9 mouse cellular contexts compared by ENCODE assay signal in the genomic region with DNA sequence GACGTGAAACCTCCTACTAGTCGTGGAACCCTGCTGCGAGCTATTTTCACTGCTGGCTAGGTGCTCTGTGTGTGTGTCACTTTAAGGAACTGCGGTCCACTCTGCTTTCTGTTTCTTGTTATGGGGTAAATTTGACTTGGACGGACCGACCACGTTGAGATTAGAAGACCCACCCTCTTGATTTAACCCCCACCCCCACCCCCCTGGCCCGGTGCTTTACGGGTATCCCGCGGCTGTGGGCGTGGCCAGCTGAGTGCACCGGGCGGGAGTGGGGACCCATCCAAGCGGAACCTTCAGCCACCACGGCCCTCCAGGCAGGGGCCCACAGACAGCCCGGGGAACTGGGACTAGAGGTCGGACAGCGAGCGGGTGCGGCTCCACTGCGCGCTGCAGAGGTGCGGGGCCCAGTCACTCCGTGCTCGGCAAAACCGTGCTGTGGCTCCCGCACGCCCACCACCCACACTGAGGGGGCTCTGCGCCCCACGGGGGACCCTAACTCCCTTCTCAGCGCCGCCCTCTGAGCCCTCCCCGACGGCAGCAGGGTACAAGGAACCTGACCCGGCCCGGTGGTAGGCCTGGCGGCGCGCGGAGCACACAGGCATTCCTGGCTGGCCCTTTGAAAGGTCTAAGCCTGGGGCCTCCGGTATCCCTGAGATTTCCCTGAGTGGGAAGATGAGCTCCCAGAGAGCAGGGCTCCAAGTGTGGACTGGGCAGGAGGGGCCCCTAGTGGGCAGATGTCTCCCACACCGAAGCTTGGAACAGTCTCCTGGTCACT. TPM values are rescaled to one million over a fixed set of nuclear protein-coding genes. Genes with fewer than 3 reads are reported as not detected.
DNase-seq lines count a peak whose midpoint lies in the region; ATAC-seq and TF ChIP-seq lines count a peak whose summit lies in the region.
"Had no signal": no experiment of that assay in that cellular context is flagged by ENCODE, and none has a peak within 500 bp of the region (broad histone marks: within the 10 kb centered on the region; RNA-seq: fewer than 3 reads in every experiment).

No protein-coding gene starts in this region.

- peak; percentile 43 for DNase-seq in layer of hippocampus, adult 9-11 months
- no peak for DNase-seq in layer of hippocampus, adult 9-10 months (ENCODE audit: low spot score)
- DNase-seq in embryo, embryonic 10.5 days (ENCODE audit: low spot score) = peak; percentile 33
- DNase-seq in heart, adult 2 months = peak; percentile 73 to 76
- peak; percentile 66 for DNase-seq in kidney, adult 11 months
- DNase-seq in liver, embryonic 13.5 days = no peak
- DNase-seq in stomach, postnatal 0 days (ENCODE audit: low spot score) = peak; percentile 74

- WGBS in heart, adult 2 months = 12% methylated on average over 43 of the region's 43 CpGs
- WGBS in liver, embryonic 13.5 days (ENCODE audit: insufficient replicate concordance) = 16% methylated on average over 43 of the region's 43 CpGs
- whole genome bisulfite sequencing in stomach, postnatal 0 days = 13% methylated on average over 37 of the region's 43 CpGs

- peak overlapping the region; percentile 69 for H3K4me2 ChIP-seq in liver, embryonic 13.5 days
- peak overlapping the region; percentile 82 for H3K4me2 ChIP-seq in stomach, postnatal 0 days (replicated peaks; ENCODE audit: low read depth)

- 0 out of 2 replicates have a peak, but pooled peaks cover 2% of the 10 kb centered on the region for H3K36me3 ChIP-seq in heart, adult 2 months (ENCODE audit: control insufficient read depth, insufficient read depth, low read length)
- H3K36me3 ChIP-seq in liver, embryonic 13.5 days = no peaks in the 10 kb centered on the region
- H3K36me3 ChIP-seq in stomach, postnatal 0 days (ENCODE audit: control insufficient read depth, insufficient read depth, low read length) = no peaks in the 10 kb centered on the region

- H3K79me2 ChIP-seq in heart, adult 2 months (replicated peaks; ENCODE audit: control insufficient read depth, insufficient read depth, low read length) = no peaks in the 10 kb centered on the region; the same call in 1 of the 2 replicates

- intact Hi-C loops in heart, adult 2 months (cut with DNase I) = no loop called here

- peak overlapping the region; percentile 68 for H3K4me3 ChIP-seq in heart, adult 2 months
- H3K4me3 ChIP-seq in liver, embryonic 13.5 days (replicated peaks) = peak overlapping the region; percentile 57
- peak overlapping the region; percentile 61 for H3K4me3 ChIP-seq in stomach, postnatal 0 days (ENCODE audit: low read depth, low read length)

- no peaks in the 10 kb centered on the region for H3K27me3 ChIP-seq in heart, adult 2 months (ENCODE audit: control insufficient read depth, insufficient read depth, low read length)
- no peaks in the 10 kb centered on the region for H3K27me3 ChIP-seq in liver, embryonic 13.5 days
- H3K27me3 ChIP-seq in stomach, postnatal 0 days (ENCODE audit: control insufficient read depth, insufficient read depth, low read length) = no peaks in the 10 kb centered on the region
- H3K27me3 ChIP-seq: CH12.LX had no signal

- no peak for TF ChIP-seq POLR2A in heart, adult 2 months (IDR thresholded peaks at IDR 0.05; ENCODE audit: insufficient read depth, low read depth, low read length)

- ATAC-seq in liver, embryonic 13.5 days (ENCODE audit: low read depth) = peak; percentile 55
- ATAC-seq in monocyte, adult 5-6 weeks (replicated peaks; ENCODE audit: insufficient number of reproducible peaks, low FRiP score, low TSS enrichment, poor library complexity, severe bottlenecking) = peak; percentile 66
- ATAC-seq in stomach, postnatal 0 days (ENCODE audit: low FRiP score, low TSS enrichment) = peak; percentile 79

- no peak for TF ChIP-seq EP300 in heart, adult 2 months (IDR thresholded peaks at IDR 0.05; ENCODE audit: insufficient read depth, low read depth, low read length)
- no peak for TF ChIP-seq EP300 in stomach, postnatal 0 days (optimal IDR thresholded peaks at IDR 0.05)

- H3K9ac ChIP-seq in heart, adult 2 months (ENCODE audit: low read depth, low read length) = peak overlapping the region; percentile 94
- H3K9ac ChIP-seq in liver, embryonic 13.5 days = peak overlapping the region; percentile 55; the same call in 1 of the 2 replicates
- peak overlapping the region; percentile 79 for H3K9ac ChIP-seq in stomach, postnatal 0 days (ENCODE audit: low read length)

- H3K4me1 ChIP-seq in heart, adult 2 months (ENCODE audit: control insufficient read depth, insufficient read depth, low read length) = peaks cover 1% of the 10 kb centered on the region
- H3K4me1 ChIP-seq in liver, embryonic 13.5 days (replicated peaks) = peaks cover 18% of the 10 kb centered on the region
- no peaks in the 10 kb centered on the region for H3K4me1 ChIP-seq in stomach, postnatal 0 days (replicated peaks; ENCODE audit: control insufficient read depth, insufficient read depth)

- TF ChIP-seq CTCF in heart, adult 2 months (IDR thresholded peaks at IDR 0.05) = peak; percentile 39
- TF ChIP-seq CTCF in stomach, postnatal 0 days (IDR thresholded peaks at IDR 0.05; ENCODE audit: low read depth) = peak; percentile 53

- H3K9me3 ChIP-seq in liver, embryonic 13.5 days (replicated peaks) = no peaks in the 10 kb centered on the region
- no peaks in the 10 kb centered on the region for H3K9me3 ChIP-seq in stomach, postnatal 0 days (ENCODE audit: control insufficient read depth, low read length)

- H3K27ac ChIP-seq in heart, adult 2 months = peak overlapping the region; percentile 70
- H3K27ac ChIP-seq in liver, embryonic 13.5 days = peak overlapping the region; percentile 39
- H3K27ac ChIP-seq in stomach, postnatal 0 days (replicated peaks) = peak overlapping the region; percentile 75

RNA-seq across cellular contexts. Expression of a gene that starts 54.0 kb away (rescaled TPM):
- total RNA-seq in heart, adult 2 months (2021) = under 1 TPM in 1 of 2 experiments, not detected in 1; 0.09 TPM
- polyA plus RNA-seq in heart, adult 2 months (2012; rRNA removed) = 0.06 and 0.10 TPM in 2 replicates
- not detected in 2 replicates for polyA plus RNA-seq in liver, embryonic 13.5 days (2015; fragmentation: Nextera tagmentation; extraction: Ambion mirVana)
- not detected in 3 replicates for total RNA-seq in monocyte, adult 5-6 weeks (2017)
- not detected in 2 replicates for polyA plus RNA-seq in stomach, postnatal 0 days (2015; fragmentation: Nextera tagmentation; extraction: Ambion mirVana)
- total RNA-seq: CH12.LX had no signal

Comparison
In these comparisons a context has a peak if more than half of its experiments do, and no peak if none do; other contexts are left out.
1. DNase-seq: peak in layer of hippocampus, adult 9-11 months (single experiment), embryo, embryonic 10.5 days (single experiment), heart, adult 2 months (2 of 2), kidney, adult 11 months (single experiment) and stomach, postnatal 0 days (single experiment); none in layer of hippocampus, adult 9-10 months (single experiment) and liver, embryonic 13.5 days (single experiment).
2. Peak in every context shown above with its lines, with median percentiles within 50 percentile points of each other: H3K27ac ChIP-seq, H3K4me3 ChIP-seq, H3K9ac ChIP-seq and ATAC-seq.